Mouse (Mus musculus): ENCODE measurements at regions not wholly inside any gene's neighbourhood (a gene's known extent, or its start where the extent isn't known, plus 50 kb on each side); places are given as distances from the start of the nearest gene placed in this dataset.

- in situ Hi-C loops (cut with MboI; ENCODE audit: low pct_ligation_motif_present, low pct_unique_long_range_greater_than_20kb, low sequenced_read_pairs) (no loop called here), dilution Hi-C loops (cut with MboI; ENCODE audit: extremely low pct_ligation_motif_present, extremely low pct_unique_long_range_greater_than_20kb, low sequenced_read_pairs) (no loop called here)
- Histone ChIP-seq H3K9me3 (replicated peaks; ENCODE audit: low read length) (no peaks in the 10 kb centered on the region), H3K27me3 (replicated peaks) (peaks cover 4% of the 10 kb centered on the region), H3K27ac (ENCODE audit: insufficient read depth, low read depth) (no peak overlapping the region), H3K4me2 (ENCODE audit: insufficient read depth, low read depth, poor library complexity, severe bottlenecking) (no peak overlapping the region), H3K79me2 (replicated peaks; ENCODE audit: control insufficient read depth, extremely low read depth, insufficient read depth, poor library complexity, severe bottlenecking) (no peaks in the 10 kb centered on the region), H3K36me3 (replicated peaks in 1 of 2; ENCODE audit: control insufficient read depth in 1 of 2, insufficient read depth in 1 of 2, low read length in 1 of 2) (no peaks in the 10 kb centered on the region), H3K4me1 (ENCODE audit: control insufficient read depth in 1 of 2, insufficient read depth in 2 of 2) (peaks cover 10 to 21% of the 10 kb centered on the region in 2 experiments; a peak in 3 of 4 replicates), H3K9ac (ENCODE audit: insufficient read depth, low read depth) (no peak overlapping the region), H3K4me3 (replicated peaks in 1 of 3; ENCODE audit: low read depth in 2 of 3, low read length in 2 of 3, poor library complexity in 1 of 3) (no peak overlapping the region)
- TF ChIP-seq KAT2A (IDR thresholded peaks at IDR 0.05; ENCODE audit: insufficient replicate concordance, low read length) (no peak), MYC (IDR thresholded peaks at IDR 0.05; ENCODE audit: low read depth, low read length) (no peak), BHLHE40 (IDR thresholded peaks at IDR 0.05; ENCODE audit: low read depth, low read length) (no peak), MEF2A (IDR thresholded peaks at IDR 0.05; ENCODE audit: borderline replicate concordance, low read depth, low read length) (no peak), HCFC1 (IDR thresholded peaks at IDR 0.05; ENCODE audit: low read depth, low read length) (no peak), CTCF (conservative IDR thresholded peaks at IDR 0.05 in 1 of 2, IDR thresholded peaks at IDR 0.05 in 1 of 2; ENCODE audit: low read depth in 2 of 2, low read length in 2 of 2) (no peak), JUND (conservative IDR thresholded peaks at IDR 0.05; ENCODE audit: low read depth, low read length) (no peak), USF1 (IDR thresholded peaks at IDR 0.05; ENCODE audit: low read depth, low read length) (no peak), EP300 (IDR thresholded peaks at IDR 0.05; ENCODE audit: low read length) (no peak), IRF4 (IDR thresholded peaks at IDR 0.05; ENCODE audit: low read depth, low read length) (no peak), ZMIZ1 (IDR thresholded peaks at IDR 0.05; ENCODE audit: low read depth, low read length) (no peak), E2F4 (IDR thresholded peaks at IDR 0.05; ENCODE audit: insufficient replicate concordance, low read depth, low read length) (no peak), RCOR1 (conservative IDR thresholded peaks at IDR 0.05; ENCODE audit: low read depth, low read length) (no peak), PAX5 (IDR thresholded peaks at IDR 0.05; ENCODE audit: low read length) (no peak), GABPA (IDR thresholded peaks at IDR 0.05; ENCODE audit: insufficient replicate concordance, low read depth, low read length) (no peak), MAX (IDR thresholded peaks at IDR 0.05; ENCODE audit: low read length) (no peak), ZC3H11A (IDR thresholded peaks at IDR 0.05; ENCODE audit: low read depth, low read length) (no peak)
- no peak for DNase-seq (ENCODE audit: extremely low read depth)
Measured at GRCm38 (mm10) chr4:131304361-131304777, 360.2 kb downstream of the Matn1 start.

DNA sequence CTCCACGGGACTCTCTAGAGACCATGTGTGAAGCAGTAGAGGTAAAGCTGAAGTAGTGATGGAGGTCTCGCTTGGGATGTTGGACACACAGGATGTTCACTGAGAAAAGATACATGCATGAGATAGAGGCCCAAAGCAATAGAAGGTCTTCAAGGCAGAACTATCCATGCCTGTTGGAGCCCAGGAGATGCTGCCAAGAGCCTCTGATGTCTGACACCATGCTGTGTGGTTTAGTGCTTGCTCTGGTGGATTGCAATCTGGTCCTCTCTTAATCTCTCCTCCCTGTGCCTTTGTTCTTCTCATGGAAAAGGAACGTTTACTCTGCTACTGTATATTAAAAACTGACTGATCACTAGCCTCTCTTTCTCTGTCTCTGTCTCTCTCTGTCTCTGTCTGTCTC lies 370.0 kb downstream of the Matn1 start:
- Histone ChIP-seq H3K36me3 (replicated peaks in 1 of 2; ENCODE audit: control insufficient read depth in 1 of 2, insufficient read depth in 1 of 2, low read length in 1 of 2) (no peaks in the 10 kb centered on the region), H3K27ac (ENCODE audit: insufficient read depth, low read depth) (no peak overlapping the region), H3K4me2 (ENCODE audit: insufficient read depth, low read depth, poor library complexity, severe bottlenecking) (no peak overlapping the region), H3K79me2 (replicated peaks; ENCODE audit: control insufficient read depth, extremely low read depth, insufficient read depth, poor library complexity, severe bottlenecking) (no peaks in the 10 kb centered on the region), H3K4me3 (replicated peaks in 1 of 3; ENCODE audit: low read depth in 2 of 3, low read length in 2 of 3, poor library complexity in 1 of 3) (no peak overlapping the region), H3K4me1 (ENCODE audit: control insufficient read depth in 1 of 2, insufficient read depth in 2 of 2) (peaks cover 0 to 7% of the 10 kb centered on the region in 2 experiments; a peak in 1 of 4 replicates), H3K9ac (ENCODE audit: insufficient read depth, low read depth) (no peak overlapping the region), H3K27me3 (replicated peaks) (peaks cover 67% of the 10 kb centered on the region), H3K9me3 (replicated peaks; ENCODE audit: low read length) (peaks cover 4% of the 10 kb centered on the region)
- TF ChIP-seq CTCF (conservative IDR thresholded peaks at IDR 0.05 in 1 of 2, IDR thresholded peaks at IDR 0.05 in 1 of 2; ENCODE audit: low read depth in 2 of 2, low read length in 2 of 2): no peak
- TF ChIP-seq NELFE (IDR thresholded peaks at IDR 0.05; ENCODE audit: low read depth, low read length): no peak
- TF ChIP-seq SMC3 (IDR thresholded peaks at IDR 0.05; ENCODE audit: low read depth, low read length): no peak
- TF ChIP-seq MAZ (IDR thresholded peaks at IDR 0.05; ENCODE audit: low read depth, low read length): no peak
- no peak for TF ChIP-seq HCFC1 (IDR thresholded peaks at IDR 0.05; ENCODE audit: low read depth, low read length)
- no peak for TF ChIP-seq USF1 (IDR thresholded peaks at IDR 0.05; ENCODE audit: low read depth, low read length)
- TF ChIP-seq ZNF384 (IDR thresholded peaks at IDR 0.05; ENCODE audit: low read depth, low read length): no peak
- TF ChIP-seq MAFK (IDR thresholded peaks at IDR 0.05; ENCODE audit: insufficient replicate concordance, low read length): no peak
- no peak for TF ChIP-seq ZMIZ1 (IDR thresholded peaks at IDR 0.05; ENCODE audit: low read depth, low read length)
- no peak for TF ChIP-seq POLR2A (IDR thresholded peaks at IDR 0.05; ENCODE audit: low read depth, low read length)
- in situ Hi-C loops (cut with MboI; ENCODE audit: low pct_ligation_motif_present, low pct_unique_long_range_greater_than_20kb, low sequenced_read_pairs): no loop called here
- dilution Hi-C loops (cut with MboI; ENCODE audit: extremely low pct_ligation_motif_present, extremely low pct_unique_long_range_greater_than_20kb, low sequenced_read_pairs): no loop called here
- no peak for DNase-seq (ENCODE audit: extremely low read depth)

Measured in CH12.LX (cell line).